8 mouse cellular contexts compared by ENCODE assay signal in the genomic region with DNA sequence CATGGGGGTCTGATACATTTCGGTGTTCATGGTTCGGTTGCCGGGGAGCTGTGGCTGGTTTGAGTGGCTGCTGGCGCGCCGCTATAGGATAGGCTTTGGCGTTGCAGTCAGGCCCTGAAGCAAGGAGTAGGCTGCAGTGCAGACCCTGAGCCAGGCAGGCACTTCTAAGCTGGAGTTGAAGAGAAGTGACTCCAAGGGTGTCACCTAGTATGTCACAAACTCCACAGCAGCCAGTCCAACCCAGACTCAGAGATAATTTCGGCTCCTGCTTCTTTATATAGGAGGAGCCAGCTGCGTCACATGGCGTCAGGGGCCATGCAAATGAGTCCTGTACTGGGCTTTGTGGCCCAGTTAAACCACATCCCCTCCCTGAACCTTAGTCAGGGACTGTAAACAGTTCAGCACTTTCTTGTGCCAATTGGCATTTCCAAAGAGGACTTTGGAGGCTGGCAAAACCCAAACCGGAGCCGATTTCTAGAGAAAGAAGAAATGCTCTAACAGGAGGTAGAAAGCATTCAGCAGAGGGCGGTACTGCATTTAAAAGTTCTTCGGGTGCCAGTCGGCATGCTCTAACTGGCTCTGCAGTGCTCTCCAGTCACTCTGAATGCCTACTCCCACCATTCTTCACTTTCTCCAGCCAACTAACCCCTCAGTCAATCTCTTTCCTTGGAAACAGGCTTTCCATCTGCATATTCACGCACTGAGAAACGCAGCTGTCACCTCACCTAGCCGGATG. TPM values are rescaled to one million over a fixed set of nuclear protein-coding genes. Genes with fewer than 3 reads are reported as not detected.
DNase-seq lines count a peak whose midpoint lies in the region; ATAC-seq lines count a peak whose summit lies in the region.

No protein-coding gene starts in this region.

- peak overlapping the region; percentile 69 for H3K4me3 ChIP-seq in brown adipose tissue, adult 24 weeks (ENCODE audit: insufficient read depth, low read depth, low read length)
- H3K4me3 ChIP-seq in heart, embryonic 13.5 days, result peak overlapping the region; percentile 63
- H3K4me3 ChIP-seq in liver, embryonic 12.5 days, result peak overlapping the region; percentile 61
- H3K4me3 ChIP-seq in stomach, embryonic 15.5 days (replicated peaks), result peak overlapping the region; percentile 40

- H3K9me3 ChIP-seq in heart, embryonic 13.5 days, result no peaks in the 10 kb centered on the region
- H3K9me3 ChIP-seq in liver, embryonic 12.5 days (replicated peaks), result no peaks in the 10 kb centered on the region
- H3K9me3 ChIP-seq in stomach, embryonic 15.5 days, result no peaks in the 10 kb centered on the region

- H3K27me3 ChIP-seq in heart, embryonic 13.5 days (replicated peaks), result peaks cover 25% of the 10 kb centered on the region
- H3K27me3 ChIP-seq in liver, embryonic 12.5 days (replicated peaks), result peaks cover 22% of the 10 kb centered on the region; the same call in 1 of the 2 replicates
- H3K27me3 ChIP-seq in stomach, embryonic 15.5 days (replicated peaks), result no peaks in the 10 kb centered on the region; the same call in none of the 2 replicates

- peak; percentile 92 for ATAC-seq in erythroid progenitor cell, adult 5-6 weeks (replicated peaks; ENCODE audit: low FRiP score, poor library complexity, severe bottlenecking)
- ATAC-seq in heart, embryonic 13.5 days (ENCODE audit: extremely low read depth, insufficient number of reproducible peaks, low FRiP score, low TSS enrichment), result peak; percentile 76
- peak; percentile 90 for ATAC-seq in liver, embryonic 12.5 days
- peak; percentile 82 for ATAC-seq in stomach, embryonic 15.5 days (ENCODE audit: insufficient read depth, low FRiP score, low read depth)

- peak; percentile 91 for DNase-seq in CD4-positive, CD25-positive, alpha-beta regulatory T cell, adult 2 months (ENCODE audit: low read depth, low spot score)
- peak; percentile 81 for DNase-seq in kidney, postnatal 10 days
- DNase-seq in naive thymus-derived CD4-positive, alpha-beta T cell, adult 2 months (ENCODE audit: low read depth), result peak; percentile 94

- H3K36me3 ChIP-seq in heart, embryonic 13.5 days, result peaks cover 10% of the 10 kb centered on the region
- H3K36me3 ChIP-seq in liver, embryonic 12.5 days, result 0 out of 2 replicates have a peak, but pooled peaks cover 6% of the 10 kb centered on the region
- H3K36me3 ChIP-seq in stomach, embryonic 15.5 days, result no peaks in the 10 kb centered on the region

- peak overlapping the region; percentile 75 for H3K4me2 ChIP-seq in heart, embryonic 13.5 days
- H3K4me2 ChIP-seq in liver, embryonic 12.5 days, result peak overlapping the region; percentile 83
- H3K4me2 ChIP-seq in stomach, embryonic 15.5 days, result peak overlapping the region; percentile 57

- peak overlapping the region; percentile 86 for H3K9ac ChIP-seq in heart, embryonic 13.5 days
- H3K9ac ChIP-seq in liver, embryonic 12.5 days, result peak overlapping the region; percentile 72
- H3K9ac ChIP-seq in stomach, embryonic 15.5 days, result peak overlapping the region; percentile 0; the same call in 1 of the 2 replicates

- H3K27ac ChIP-seq in brown adipose tissue, adult 24 weeks (replicated peaks; ENCODE audit: low read depth, low read length), result peak overlapping the region; percentile 96
- H3K27ac ChIP-seq in heart, embryonic 13.5 days (replicated peaks), result peak overlapping the region; percentile 94
- H3K27ac ChIP-seq in liver, embryonic 12.5 days, result peak overlapping the region; percentile 74
- peak overlapping the region; percentile 88 for H3K27ac ChIP-seq in stomach, embryonic 15.5 days

- peaks cover 6% of the 10 kb centered on the region; the same call in 1 of the 2 replicates for H3K4me1 ChIP-seq in brown adipose tissue, adult 24 weeks (ENCODE audit: control insufficient read depth, insufficient read depth, insufficient read length, low read length)
- peaks cover 50% of the 10 kb centered on the region for H3K4me1 ChIP-seq in heart, embryonic 13.5 days
- H3K4me1 ChIP-seq in liver, embryonic 12.5 days, result peaks cover 23% of the 10 kb centered on the region
- no peaks in the 10 kb centered on the region; the same call in 1 of the 2 replicates for H3K4me1 ChIP-seq in stomach, embryonic 15.5 days

- 16% methylated on average over 18 of the region's 18 CpGs for WGBS in heart, embryonic 13.5 days
- WGBS in liver, embryonic 12.5 days (ENCODE audit: insufficient replicate concordance), result 21% methylated on average over 18 of the region's 18 CpGs
- WGBS in stomach, embryonic 15.5 days, result 30% methylated on average over 18 of the region's 18 CpGs

RNA-seq across cellular contexts. Expression of gene Tsc22d3, which starts 57.4 kb away (rescaled TPM):
- 38.4 and 73.3 TPM in 2 replicates for polyA plus RNA-seq in brown adipose tissue, adult 24 weeks (2012; ENCODE audit: insufficient read depth, insufficient read length, missing spikeins)
- 7.1 and 15.9 TPM in 2 replicates for total RNA-seq in erythroid progenitor cell, adult 5-6 weeks (2015; ENCODE audit: low replicate concordance)
- 4.9 and 15.8 TPM in 2 replicates for total RNA-seq in erythroid progenitor cell, adult 5-6 weeks (2017; ENCODE audit: low replicate concordance)
- polyA plus RNA-seq in heart, embryonic 13.5 days (2015; fragmentation: Nextera tagmentation; extraction: Ambion mirVana), result 163 and 212 TPM in 2 replicates
- 16.0 and 17.1 TPM in 2 replicates for polyA plus RNA-seq in liver, embryonic 12.5 days (2016; fragmentation: Nextera tagmentation; extraction: Ambion mirVana)
- polyA plus RNA-seq in stomach, embryonic 15.5 days (2015; fragmentation: Nextera tagmentation; extraction: Ambion mirVana), result 77.6 and 79.0 TPM in 2 replicates

Comparison
In these comparisons a context has a peak if more than half of its experiments do, and no peak if none do; other contexts are left out.
1. Peak in every context shown above with its lines: DNase-seq, ATAC-seq, H3K4me3 ChIP-seq and H3K27ac ChIP-seq.
2. H3K9ac ChIP-seq: peak in every context shown above with its lines; median percentile 86 in heart, embryonic 13.5 days; 72 in liver, embryonic 12.5 days; 0 in stomach, embryonic 15.5 days.